Mouse (Mus musculus) spleen, postnatal 4 days (tissue): ENCODE results near the gene Zscan12.
"Not testable (repeated sequence)": the region's sequence is repeated elsewhere in the genome, so short reads cannot be mapped to it uniquely, and the experiment has no call there.

Experiments used
- DNase-seq, 2 experiments: peaks; one replicate each; pipeline ENCODE4 v3.0.0; 2022; ENCODE audit warnings: low spot score in 2 of 2

The Zscan12 gene

GRCm38 (mm10) chr13:21362621-21363248, at the start of gene Zscan12:
Zscan12 (plus strand) TSS chr13:21362820.
- DNase-seq: peak; percentile 78 to 82

GRCm38 (mm10) chr13:21312854-21313253, 49.8 kb upstream of the Zscan12 start:
- DNase-seq: no peak

GRCm38 (mm10) chr13:21313903-21314302, 48.7 kb upstream of the Zscan12 start:
- no peak for DNase-seq

- no peak for DNase-seq
These were observed 42.4 kb upstream of the Zscan12 start for GRCm38 (mm10) chr13:21320262-21320661.

- no peak for DNase-seq
These were observed 40.6 kb upstream of the Zscan12 start for GRCm38 (mm10) chr13:21321890-21322494.

- no peak for DNase-seq
These were observed 39.9 kb upstream of the Zscan12 start for GRCm38 (mm10) chr13:21322509-21323375.

GRCm38 (mm10) chr13:21323405-21323804, 39.2 kb upstream of the Zscan12 start:
- no peak for DNase-seq

GRCm38 (mm10) chr13:21326191-21326590, 36.4 kb upstream of the Zscan12 start:
- DNase-seq: no peak

GRCm38 (mm10) chr13:21326657-21327211, 35.9 kb upstream of the Zscan12 start:
- DNase-seq: peak; percentile 53 to 80

- peak in 1 of 2 experiments; percentile 47 for DNase-seq
These were observed 35.2 kb upstream of the Zscan12 start for GRCm38 (mm10) chr13:21327424-21327823.

GRCm38 (mm10) chr13:21346610-21347009, 16.0 kb upstream of the Zscan12 start, which contains the start of gene Olfr1367:
Olfr1367 (plus strand) TSS chr13:21346910.
- no peak for DNase-seq

- DNase-seq: no peak
These were observed 12.0 kb upstream of the Zscan12 start for GRCm38 (mm10) chr13:21350593-21350992.

- DNase-seq: no peak
These were observed 1.1 kb downstream of the Zscan12 start for GRCm38 (mm10) chr13:21363719-21364118.

- DNase-seq: no peak
These were observed 4.0 kb downstream of the Zscan12 start for GRCm38 (mm10) chr13:21366635-21367034.

GRCm38 (mm10) chr13:21372700-21373099, 10.1 kb downstream of the Zscan12 start:
- no peak for DNase-seq

- no peak for DNase-seq
These were observed 15.2 kb downstream of the Zscan12 start for GRCm38 (mm10) chr13:21377773-21378172.

GRCm38 (mm10) chr13:21395211-21395610, 32.6 kb downstream of the Zscan12 start:
- DNase-seq: no peak

GRCm38 (mm10) chr13:21395623-21396022, 33.0 kb downstream of the Zscan12 start:
- no peak for DNase-seq

- not testable (repeated sequence) for DNase-seq
These were observed 33.4 kb downstream of the Zscan12 start for GRCm38 (mm10) chr13:21396048-21396447.

GRCm38 (mm10) chr13:21397486-21397885, 34.9 kb downstream of the Zscan12 start:
- no peak for DNase-seq

- DNase-seq: no peak
These were observed 38.5 kb downstream of the Zscan12 start for GRCm38 (mm10) chr13:21401166-21401565.

GRCm38 (mm10) chr13:21401636-21402286, 39.1 kb downstream of the Zscan12 start:
- DNase-seq: no peak
